ENCODE assay signal across 9 mouse cellular contexts in the genomic region with DNA sequence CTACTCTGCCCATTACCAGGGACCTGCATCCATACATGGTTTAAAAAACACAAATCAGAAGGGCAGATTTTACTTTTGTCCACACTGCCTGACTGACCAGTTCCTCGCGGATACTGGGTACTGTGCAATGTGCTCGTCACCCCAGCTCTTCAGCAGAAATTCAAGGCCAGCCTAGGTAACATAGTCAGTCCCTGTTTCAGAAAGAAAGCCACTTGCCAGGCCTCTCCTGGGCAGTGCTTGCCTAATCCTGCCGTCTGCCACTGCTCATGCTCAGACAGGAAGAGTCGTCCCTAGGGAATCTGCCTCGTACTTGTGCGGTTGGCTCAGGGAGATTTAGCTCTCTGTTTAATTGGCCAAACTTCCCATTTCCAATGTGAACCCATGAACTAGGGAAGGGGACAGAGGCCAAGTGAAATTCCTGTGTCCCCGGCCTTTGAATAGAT. TPM values are rescaled to one million over a fixed set of nuclear protein-coding genes. Genes with fewer than 3 reads are reported as not detected.
DNase-seq lines count a peak whose midpoint lies in the region; ATAC-seq and TF ChIP-seq lines count a peak whose summit lies in the region.
"Had no signal": no experiment of that assay in that cellular context is flagged by ENCODE, and none has a peak within 500 bp of the region (broad histone marks: within the 10 kb centered on the region; RNA-seq: fewer than 3 reads in every experiment).

No protein-coding gene starts in this region.

- TF ChIP-seq CTCF in small intestine, adult 2 months (IDR thresholded peaks at IDR 0.05; ENCODE audit: extremely low read depth, insufficient read length, insufficient replicate concordance, low read depth, low read length), result no peak

- peaks cover 10% of the 10 kb centered on the region for H3K36me3 ChIP-seq in embryonic facial prominence, embryonic 15.5 days
- no peaks in the 10 kb centered on the region for H3K36me3 ChIP-seq in small intestine, adult 2 months (ENCODE audit: control insufficient read depth, insufficient read depth, low read length)

- 52% methylated on average over 8 of the region's 8 CpGs for WGBS in embryonic facial prominence, embryonic 15.5 days
- 81% methylated on average over 8 of the region's 8 CpGs for WGBS in small intestine, adult 2 months

- H3K27me3 ChIP-seq in embryonic facial prominence, embryonic 15.5 days, result no peaks in the 10 kb centered on the region
- H3K27me3 ChIP-seq in small intestine, adult 2 months (ENCODE audit: control insufficient read depth, insufficient read depth, low read length), result no peaks in the 10 kb centered on the region

- ATAC-seq in embryonic facial prominence, embryonic 15.5 days (ENCODE audit: insufficient number of reproducible peaks, low FRiP score, low TSS enrichment, low read depth), result no peak

- no peak overlapping the region for H3K9ac ChIP-seq in embryonic facial prominence, embryonic 15.5 days

- peak overlapping the region; percentile 48; the same call in 1 of the 2 replicates for H3K27ac ChIP-seq in embryonic facial prominence, embryonic 15.5 days (replicated peaks)
- peak overlapping the region; percentile 20; the same call in 1 of the 2 replicates for H3K27ac ChIP-seq in small intestine, adult 2 months (ENCODE audit: insufficient read depth, low read depth, low read length)

- H3K4me2 ChIP-seq in embryonic facial prominence, embryonic 15.5 days (replicated peaks), result no peak overlapping the region

- H3K4me3 ChIP-seq in embryonic facial prominence, embryonic 15.5 days (replicated peaks), result no peak overlapping the region
- H3K4me3 ChIP-seq in small intestine, adult 2 months (ENCODE audit: low read depth, low read length), result no peak overlapping the region

- no peaks in the 10 kb centered on the region for H3K9me3 ChIP-seq in embryonic facial prominence, embryonic 15.5 days (replicated peaks)

- TF ChIP-seq POLR2A in small intestine, adult 2 months (IDR thresholded peaks at IDR 0.05; ENCODE audit: low read depth, low read length), result no peak

- peaks cover 25% of the 10 kb centered on the region for H3K4me1 ChIP-seq in embryonic facial prominence, embryonic 15.5 days
- no peaks in the 10 kb centered on the region for H3K4me1 ChIP-seq in small intestine, adult 2 months (ENCODE audit: control insufficient read depth, insufficient read depth, insufficient read length, low read length)

- DNase-seq in embryo, embryonic 10.5 days (ENCODE audit: low spot score), result peak; percentile 19
- no peak for DNase-seq in embryo, embryonic 10 days (ENCODE audit: low spot score)
- DNase-seq in 3134 (ENCODE audit: extremely low read depth, insufficient read length, low spot score), result peak; percentile 82
- peak; percentile 74 for DNase-seq in kidney, adult 11 months
- no peak for DNase-seq in spleen, postnatal 10 days (ENCODE audit: low spot score in 2 of 2)
- no peak for DNase-seq in left cerebral cortex, adult 8-10 months (ENCODE audit: low spot score in 2 of 2)

RNA-seq across cellular contexts. Expression of a gene that starts 30.0 kb away (rescaled TPM):
- polyA plus RNA-seq in embryonic facial prominence, embryonic 15.5 days (2015; fragmentation: Nextera tagmentation; extraction: Ambion mirVana), result 0.12 and 0.53 TPM in 2 replicates
- polyA plus RNA-seq in small intestine, adult 2 months (2012; rRNA removed), result 0.27 and 0.35 TPM in 2 replicates
- total RNA-seq in left cerebral cortex, adult 8-10 months (2022), result under 1 TPM; 0.07 to 0.59 (median 0.24) TPM

RNA-seq across cellular contexts. Expression of a gene that starts 43.2 kb away (rescaled TPM):
- not detected in 2 replicates for polyA plus RNA-seq in embryonic facial prominence, embryonic 15.5 days (2015; fragmentation: Nextera tagmentation; extraction: Ambion mirVana)
- not detected in 2 replicates for polyA plus RNA-seq in small intestine, adult 2 months (2012; rRNA removed)
- total RNA-seq in left cerebral cortex, adult 8-10 months (2022), result not detected
- total RNA-seq: neutrophil, adult 5-6 weeks had no signal

RNA-seq across cellular contexts. Expression of a gene that starts 48.2 kb away (rescaled TPM):
- polyA plus RNA-seq in embryonic facial prominence, embryonic 15.5 days (2015; fragmentation: Nextera tagmentation; extraction: Ambion mirVana), result 23.2 and 25.0 TPM in 2 replicates
- polyA plus RNA-seq in small intestine, adult 2 months (2012; rRNA removed), result 3.0 and 3.1 TPM in 2 replicates
- total RNA-seq in left cerebral cortex, adult 8-10 months (2022), result 10 to 100 TPM; 27.1 to 30.5 (median 27.7) TPM

RNA-seq across cellular contexts. Expression of a gene that starts 48.3 kb away (rescaled TPM):
- 18.4 and 18.5 TPM in 2 replicates for polyA plus RNA-seq in embryonic facial prominence, embryonic 15.5 days (2015; fragmentation: Nextera tagmentation; extraction: Ambion mirVana)
- 0.19 and 0.57 TPM in 2 replicates for polyA plus RNA-seq in small intestine, adult 2 months (2012; rRNA removed)
- total RNA-seq in left cerebral cortex, adult 8-10 months (2022), result 1 to 10 TPM; 7.8 to 9.4 (median 8.1) TPM

Comparison
In these comparisons a context has a peak if more than half of its experiments do, and no peak if none do; other contexts are left out.
1. DNase-seq: peak in embryo, embryonic 10.5 days (single experiment), 3134 (single experiment) and kidney, adult 11 months (single experiment); none in embryo, embryonic 10 days (single experiment), spleen, postnatal 10 days (0 of 2) and left cerebral cortex, adult 8-10 months (0 of 2).